Mouse (Mus musculus) neural tube, embryonic 11.5 days (tissue): Measurements from ENCODE around the gene Tsfm. TPM values are rescaled to one million over a fixed set of nuclear protein-coding genes. Genes with fewer than 3 reads are reported as not detected.
A peak's percentile ranks its signal among the peaks of the same experiment; 100 is the strongest.

Source experiments
- ATAC-seq: fragments of 200-750 bp; cut with Nextera tagmentation; 2 replicates; pipeline ENCODE4 v1.8.0; 2017; ENCODE audit warnings: moderate number of reproducible peaks, mild to moderate bottlenecking, moderate TSS enrichment, moderate library complexity; ENCODE audit not compliant: insufficient read depth, low FRiP score, low TSS enrichment
- DNase-seq: peaks from one replicate; pipeline ENCODE4 v3.0.0-alpha.2; 2015; ENCODE audit warnings: low spot score
- H3K27ac ChIP-seq: fragments of 300-500 bp; sonication (generic); 2 replicates; pipeline ENCODE4 v1.5.1; 2014; ENCODE audit warnings: low read depth, mild to moderate bottlenecking, low read length
- H3K27me3 ChIP-seq: fragments of 300-500 bp; sonication (generic); 2 replicates; pipeline ENCODE4 v1.6.1; 2014; ENCODE audit warnings: mild to moderate bottlenecking, low read length, mixed read lengths; ENCODE audit not compliant: control insufficient read depth, insufficient read depth
- H3K36me3 ChIP-seq: fragments of 300-500 bp; sonication (generic); 2 replicates; pipeline ENCODE4 v1.6.1; 2014; ENCODE audit warnings: mild to moderate bottlenecking, low read length, moderate library complexity, mixed read lengths; ENCODE audit not compliant: control insufficient read depth, insufficient read depth
- H3K4me1 ChIP-seq: fragments of 300-500 bp; sonication (generic); 2 replicates; pipeline ENCODE4 v1.6.1; 2014; ENCODE audit warnings: low read length, mixed read lengths; ENCODE audit not compliant: control insufficient read depth, insufficient read depth
- H3K4me2 ChIP-seq: fragments of 300-500 bp; sonication (generic); 2 replicates; pipeline ENCODE4 v1.6.1; 2014; ENCODE audit warnings: low read depth, mild to moderate bottlenecking, moderate library complexity
- H3K4me3 ChIP-seq: fragments of 300-500 bp; sonication (generic); 2 replicates; pipeline ENCODE4 v1.5.1; 2014; ENCODE audit warnings: low read depth, low read length
- H3K9ac ChIP-seq: fragments of 300-500 bp; sonication (generic); 2 replicates; pipeline ENCODE4 v1.6.1; 2014; ENCODE audit warnings: mild to moderate bottlenecking, low read length
- H3K9me3 ChIP-seq: fragments of 300-500 bp; sonication (generic); 2 replicates; pipeline ENCODE4 v1.6.1; 2016; ENCODE audit warnings: low read length; ENCODE audit not compliant: control insufficient read depth
- WGBS: fragments of 180-500 bp; shearing (Covaris S2); extraction: QIAGEN DNeasy Blood & Tissue Kit; methylation state at CpG from one replicate; pipeline ENCODE4 v1.1.7; 2014; 5-methylcytosine and 5-hydroxymethylcytosine counted together
- polyA plus RNA-seq: library from polyadenylated mRNA; unstranded; fragments of >200 nt; fragmentation: Nextera tagmentation; extraction: Ambion mirVana; gene quantifications from 2 replicates; pipeline ENCODE4 v1.2.1, GENCODE M21; 2014

The Tsfm gene
- 75.3 and 79.9 TPM in 2 replicates for polyA plus RNA-seq

GRCm38 (mm10) chr10:127030336-127031296, at the start of gene Tsfm:
TSS of gene Tsfm (minus strand) at chr10:127030840.
- Histone ChIP-seq H3K27me3 (no peaks in the 10 kb centered on the region), H3K27ac (peak within 1 kb of the TSS; percentile 11; the same call in 1 of the 2 replicates), H3K4me2 (peak within 1 kb of the TSS; percentile 51), H3K36me3 (peaks cover 14% of the 10 kb centered on the region), H3K9ac (peak within 1 kb of the TSS; percentile 76), H3K9me3 (no peaks in the 10 kb centered on the region), H3K4me3 (peak within 1 kb of the TSS; percentile 69), H3K4me1 (0 out of 2 replicates have a peak, but pooled peaks cover 4% of the 10 kb centered on the region)
- DNase-seq = peak; percentile 93
- peak; percentile 86 for ATAC-seq
- 6% methylated on average over 51 of the region's 56 CpGs for WGBS

GRCm38 (mm10) chr10:127079665-127080391, 49.2 kb upstream of the Tsfm start:
- Histone ChIP-seq H3K27ac (no peak overlapping the region), H3K4me2 (peak overlapping the region; percentile 100), H3K4me3 (peak overlapping the region; percentile 66), H3K36me3 (no peaks in the 10 kb centered on the region), H3K27me3 (peaks cover 65% of the 10 kb centered on the region), H3K4me1 (peaks cover 26% of the 10 kb centered on the region), H3K9me3 (no peaks in the 10 kb centered on the region), H3K9ac (peak overlapping the region; percentile 72)
- WGBS = under 1% methylated on average over 40 of the region's 70 CpGs
- DNase-seq = peak; percentile 50
- ATAC-seq = peak; percentile 10

GRCm38 (mm10) chr10:127078677-127079575, 48.3 kb upstream of the Tsfm start:
- peak; percentile 52 for ATAC-seq
- H3K4me2 ChIP-seq = peak overlapping the region; percentile 100
- DNase-seq = peak; percentile 66
- H3K4me3 ChIP-seq = peak overlapping the region; percentile 66
- H3K9ac ChIP-seq = peak overlapping the region; percentile 72
- H3K9me3 ChIP-seq = no peaks in the 10 kb centered on the region
- peaks cover 26% of the 10 kb centered on the region for H3K4me1 ChIP-seq
- no peak overlapping the region for H3K27ac ChIP-seq
- H3K36me3 ChIP-seq = no peaks in the 10 kb centered on the region
- peaks cover 63% of the 10 kb centered on the region for H3K27me3 ChIP-seq
- under 1% methylated on average over 32 of the region's 49 CpGs for WGBS

GRCm38 (mm10) chr10:127078001-127078676, 47.5 kb upstream of the Tsfm start:
- DNase-seq = peak; percentile 13
- Histone ChIP-seq H3K4me2 (peak overlapping the region; percentile 100), H3K4me1 (peaks cover 26% of the 10 kb centered on the region), H3K27ac (no peak overlapping the region), H3K9ac (no peak overlapping the region), H3K36me3 (no peaks in the 10 kb centered on the region), H3K4me3 (peak overlapping the region; percentile 66), H3K27me3 (peaks cover 55% of the 10 kb centered on the region), H3K9me3 (no peaks in the 10 kb centered on the region)
- ATAC-seq = peak; percentile 29; the same call in 1 of the 2 replicates
- 5% methylated on average over 11 of the region's 12 CpGs for WGBS

- no peak overlapping the region for H3K27ac ChIP-seq
- H3K9ac ChIP-seq = no peak overlapping the region
- WGBS = 3% methylated on average over 10 of the region's 10 CpGs
- DNase-seq = no peak
- ATAC-seq = no peak
- peaks cover 26% of the 10 kb centered on the region for H3K4me1 ChIP-seq
- no peaks in the 10 kb centered on the region for H3K9me3 ChIP-seq
- peaks cover 49% of the 10 kb centered on the region for H3K27me3 ChIP-seq
- no peak overlapping the region for H3K4me2 ChIP-seq
- 0 out of 2 replicates have a peak overlapping the region, but pooled peaks have one; percentile 8 for H3K4me3 ChIP-seq
- H3K36me3 ChIP-seq = no peaks in the 10 kb centered on the region
Observed at GRCm38 (mm10) chr10:127077515-127077914, 46.9 kb upstream of the Tsfm start.

GRCm38 (mm10) chr10:127076082-127076481, 45.4 kb upstream of the Tsfm start:
- WGBS = 38% methylated on average over 4 of the region's 4 CpGs
- H3K27me3 ChIP-seq = peaks cover 35% of the 10 kb centered on the region
- H3K4me2 ChIP-seq = no peak overlapping the region
- H3K4me1 ChIP-seq = peaks cover 20% of the 10 kb centered on the region
- H3K36me3 ChIP-seq = no peaks in the 10 kb centered on the region
- no peak for ATAC-seq
- no peak overlapping the region for H3K9ac ChIP-seq
- H3K27ac ChIP-seq = no peak overlapping the region
- DNase-seq = no peak
- no peaks in the 10 kb centered on the region for H3K9me3 ChIP-seq
- H3K4me3 ChIP-seq = no peak overlapping the region

- peaks cover 19% of the 10 kb centered on the region for H3K4me1 ChIP-seq
- H3K27ac ChIP-seq = no peak overlapping the region
- ATAC-seq = no peak
- peaks cover 31% of the 10 kb centered on the region for H3K27me3 ChIP-seq
- no peak for DNase-seq
- H3K4me3 ChIP-seq = no peak overlapping the region
- 77% methylated on average over 8 of the region's 8 CpGs for WGBS
- H3K9ac ChIP-seq = no peak overlapping the region
- no peaks in the 10 kb centered on the region for H3K9me3 ChIP-seq
- H3K36me3 ChIP-seq = no peaks in the 10 kb centered on the region
- no peak overlapping the region for H3K4me2 ChIP-seq
Observed at GRCm38 (mm10) chr10:127075651-127076050, 45.0 kb upstream of the Tsfm start.
